Mouse (Mus musculus) spleen, postnatal 36 days (tissue): ENCODE results near the gene Kctd17.
A peak's percentile ranks its signal among the peaks of the same experiment; 100 is the strongest.

Experiments
- DNase-seq, 2 experiments: peaks; one replicate each; pipeline ENCODE4 v3.0.0; 2022; ENCODE audit warnings: low spot score in 2 of 2, mixed read lengths in 1 of 2

Gene Kctd17

DNA sequence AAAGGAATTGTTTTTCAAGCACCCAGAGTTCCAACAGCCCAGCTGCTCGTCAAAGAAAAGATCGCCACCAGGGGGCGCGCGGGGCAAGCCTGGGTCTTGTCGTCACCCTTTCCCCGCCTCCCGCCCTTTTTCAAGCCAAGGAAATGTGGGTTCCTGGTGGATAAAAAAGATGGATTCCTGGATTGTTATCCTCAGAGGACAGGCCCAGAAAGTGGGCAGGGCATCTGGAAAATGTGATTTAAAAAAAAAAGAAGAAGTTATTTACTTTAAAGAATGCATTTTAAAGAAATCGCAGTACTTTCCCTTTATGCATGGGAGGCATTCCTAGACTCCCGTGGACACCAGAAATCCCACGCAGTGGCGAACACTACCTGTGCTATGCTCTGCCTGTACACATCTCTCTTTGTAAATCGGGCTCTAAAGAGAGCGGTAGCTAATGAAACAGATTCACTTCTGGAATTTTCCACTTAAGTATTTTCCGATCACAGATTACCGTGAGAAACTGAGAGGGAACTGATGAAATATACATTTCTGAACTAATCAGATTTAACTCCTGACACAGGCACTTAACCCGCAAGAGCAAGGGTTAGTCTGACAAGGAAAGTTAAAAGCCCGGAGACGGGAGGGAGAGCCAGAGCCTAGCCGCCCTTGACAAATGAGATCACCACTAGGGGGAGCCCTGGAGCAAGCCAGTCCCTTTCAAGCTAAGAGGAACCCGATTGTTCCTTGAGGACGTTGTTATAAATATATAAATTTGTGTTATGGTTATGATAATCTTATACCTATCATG, 19.6 kb downstream of the Kctd17 start:
- peak; percentile 78 to 85 for DNase-seq

DNA sequence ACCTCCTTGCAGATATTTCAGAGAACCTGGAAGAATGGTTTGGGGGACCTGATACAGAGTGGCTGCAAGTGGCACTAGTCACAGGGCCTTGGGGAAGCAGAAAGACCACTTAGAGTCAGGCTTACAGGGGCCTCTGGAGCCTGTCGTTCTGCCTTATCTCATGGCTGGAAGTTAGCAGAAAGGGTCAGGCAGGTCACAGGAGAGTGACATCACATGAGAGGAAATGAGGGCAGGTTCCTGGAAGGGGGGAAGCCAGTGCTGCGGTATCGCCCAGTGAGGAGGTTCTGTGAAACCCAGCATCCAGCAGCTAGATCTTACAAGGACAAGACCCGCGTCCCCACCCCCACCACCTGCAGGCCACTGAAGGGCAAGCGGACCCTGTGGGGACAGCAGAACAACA, 20.8 kb downstream of the Kctd17 start:
- no peak for DNase-seq

- DNase-seq, result peak; percentile 58 to 60
These were observed 21.5 kb downstream of the Kctd17 start for GRCm38 (mm10) chr15:78449694-78450418.

DNA sequence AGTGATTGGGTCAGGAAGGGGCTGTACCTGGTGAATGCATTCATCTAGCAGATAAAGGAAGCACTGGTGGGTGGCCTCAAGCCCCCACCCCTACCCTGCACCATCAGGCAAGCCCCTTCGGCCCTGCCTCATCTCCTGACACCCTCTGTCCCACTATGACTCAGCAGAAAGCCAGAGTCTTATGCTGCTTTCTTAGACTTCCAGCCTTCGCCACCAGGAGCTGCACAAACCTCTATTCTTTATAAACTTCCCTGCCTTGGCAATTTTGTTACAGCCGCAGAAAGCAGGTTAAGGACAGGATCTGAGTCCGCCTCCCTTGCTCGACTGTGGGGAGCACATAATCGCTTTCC, 22.0 kb downstream of the Kctd17 start:
- DNase-seq, result no peak

DNA sequence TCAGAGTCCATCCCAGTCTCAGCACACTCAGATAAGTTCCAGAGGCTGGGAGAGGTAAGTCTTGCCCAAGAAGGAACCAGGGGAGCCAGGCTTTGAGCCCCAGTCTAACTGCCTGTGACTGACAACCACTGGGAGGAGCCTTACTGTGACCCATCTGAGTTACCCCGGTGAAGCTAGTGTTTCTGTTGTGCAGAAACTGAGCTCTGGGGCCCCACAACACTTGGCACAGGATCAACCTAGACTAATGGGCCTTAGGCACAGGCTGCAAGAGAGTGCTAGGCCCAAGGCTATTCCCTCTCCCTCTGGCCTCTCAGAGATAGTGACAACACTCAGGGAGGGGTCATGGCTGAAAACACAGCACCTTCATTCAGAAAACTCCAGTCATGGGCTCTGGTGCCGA, 22.8 kb downstream of the Kctd17 start:
- no peak for DNase-seq

GRCm38 (mm10) chr15:78452929-78453328, 24.6 kb downstream of the Kctd17 start:
- DNase-seq, result no peak

DNA sequence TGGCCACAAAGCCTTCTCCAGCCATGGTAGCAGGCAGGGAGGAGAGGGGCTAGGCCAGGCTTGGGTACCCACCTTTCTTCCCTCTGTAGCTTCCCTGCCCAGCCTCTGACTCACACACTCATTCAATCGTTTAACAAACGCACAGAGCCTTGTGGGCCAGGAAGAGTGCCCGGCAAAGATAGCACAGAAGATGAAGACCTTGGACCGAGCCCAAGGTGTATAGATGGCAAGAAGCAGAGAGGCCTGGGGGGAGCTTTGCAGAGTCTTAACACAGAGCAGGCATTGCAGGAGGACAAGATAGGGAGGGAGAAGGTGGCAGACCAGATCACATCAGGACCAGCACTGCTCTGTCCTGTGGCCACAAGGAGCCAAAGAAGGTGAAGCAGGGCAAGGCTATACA, 26.8 kb downstream of the Kctd17 start:
- no peak for DNase-seq

- DNase-seq, result no peak
These were observed 27.7 kb downstream of the Kctd17 start for GRCm38 (mm10) chr15:78456051-78456450.

DNA sequence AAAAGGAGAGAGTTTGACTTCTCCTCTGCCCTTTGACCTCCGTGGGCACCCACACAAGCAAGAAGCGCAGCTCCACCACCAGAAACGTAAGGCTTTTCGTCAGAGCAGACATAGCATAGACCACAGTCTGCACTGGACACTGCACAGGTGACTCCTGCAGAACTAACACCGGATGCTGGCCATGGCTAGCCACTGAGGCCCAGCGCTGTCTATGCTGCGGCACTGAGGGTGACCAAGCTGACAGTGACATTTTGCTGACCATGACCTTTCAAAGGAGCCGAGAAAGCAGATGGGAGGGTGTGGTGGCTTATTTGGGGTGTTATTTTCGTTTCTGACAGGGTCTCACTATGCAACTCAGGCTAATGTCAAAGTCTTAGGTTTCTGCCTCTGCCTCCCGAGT, 28.8 kb downstream of the Kctd17 start:
- DNase-seq, result no peak

DNA sequence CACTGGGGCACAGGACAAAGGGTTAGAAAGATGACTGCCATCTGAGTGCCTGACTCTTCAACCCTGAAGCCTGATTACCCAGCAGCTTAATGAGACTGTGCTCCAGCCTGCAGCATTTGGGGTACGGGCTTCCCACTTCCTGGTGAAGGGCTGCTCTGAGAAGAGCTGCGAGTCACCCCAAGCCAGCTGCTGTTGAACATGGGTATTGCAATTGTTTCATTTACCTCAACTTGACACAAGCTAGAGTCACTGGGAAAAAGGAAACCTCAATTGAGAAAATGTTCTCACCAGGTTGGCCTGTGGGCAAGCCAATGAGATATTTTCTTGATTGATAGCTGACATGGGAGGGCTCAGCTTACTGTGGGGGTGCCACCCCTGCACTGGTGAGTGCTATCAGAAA, 34.6 kb downstream of the Kctd17 start:
- no peak for DNase-seq

GRCm38 (mm10) chr15:78466809-78467208, 38.4 kb downstream of the Kctd17 start:
- no peak for DNase-seq

GRCm38 (mm10) chr15:78467570-78467969, 39.2 kb downstream of the Kctd17 start:
- DNase-seq, result no peak

GRCm38 (mm10) chr15:78468379-78468937, 40.1 kb downstream of the Kctd17 start, which contains the start of gene Tmprss6:
Gene Tmprss6 (minus strand): TSS chr15:78468634.
- DNase-seq, result no peak

DNA sequence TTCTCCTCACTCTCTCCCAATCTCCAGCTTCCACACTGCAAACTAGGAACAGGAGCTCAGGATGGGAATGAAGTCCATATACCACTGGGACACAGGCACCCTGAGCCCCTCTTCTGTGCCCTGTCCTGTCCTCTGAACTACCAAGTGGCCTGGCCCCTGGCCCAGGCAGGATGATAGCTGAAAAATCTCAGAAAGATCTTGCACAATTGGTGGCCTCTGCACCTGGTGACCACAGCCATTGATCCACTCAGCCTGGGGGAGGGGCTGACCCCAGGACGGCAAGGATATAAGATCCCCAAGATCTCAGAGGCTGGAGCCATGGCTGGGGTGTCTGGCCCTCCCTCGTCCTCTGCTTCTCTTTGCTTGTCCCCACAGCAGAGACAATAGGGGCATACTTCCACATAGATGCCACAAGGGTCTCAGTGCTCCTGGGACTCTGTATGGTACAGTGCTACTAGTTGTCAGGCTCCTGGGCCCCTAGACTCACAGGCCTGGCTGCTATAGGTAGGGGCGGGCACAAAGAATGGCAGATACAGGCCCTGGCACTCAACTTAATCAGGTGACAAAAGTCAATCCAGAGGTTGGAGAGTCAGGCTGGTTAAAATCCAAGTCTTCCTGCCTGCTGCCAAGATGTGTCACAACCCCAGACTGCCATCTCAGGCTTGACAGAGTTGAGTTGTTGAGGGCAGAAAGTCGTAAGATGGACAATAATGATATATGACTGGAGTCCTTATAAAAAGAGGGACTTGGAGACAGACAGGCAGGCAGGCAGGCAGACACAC, 42.3 kb downstream of the Kctd17 start:
- no peak for DNase-seq

DNA sequence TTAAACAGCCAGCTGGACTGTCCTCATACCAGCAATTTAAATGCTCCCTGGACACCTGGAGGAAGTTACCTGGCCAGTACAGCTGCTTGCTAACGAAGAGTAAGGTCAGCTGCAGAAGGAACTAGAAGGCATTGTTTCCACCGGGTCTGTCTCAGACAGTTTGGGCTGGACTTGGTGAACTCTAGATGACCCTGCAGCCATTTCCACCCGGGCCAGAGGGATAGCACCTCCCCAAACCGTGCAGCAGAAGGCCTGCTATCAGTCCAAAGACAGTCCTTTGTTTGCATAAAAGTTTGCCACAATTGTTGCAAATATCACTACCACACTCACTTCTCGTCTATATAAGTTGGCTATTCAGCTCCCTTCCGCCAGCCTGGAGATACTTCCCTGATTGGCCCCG, 43.5 kb downstream of the Kctd17 start:
- DNase-seq, result no peak

GRCm38 (mm10) chr15:78473442-78473841, 45.1 kb downstream of the Kctd17 start:
- DNase-seq, result no peak

DNA sequence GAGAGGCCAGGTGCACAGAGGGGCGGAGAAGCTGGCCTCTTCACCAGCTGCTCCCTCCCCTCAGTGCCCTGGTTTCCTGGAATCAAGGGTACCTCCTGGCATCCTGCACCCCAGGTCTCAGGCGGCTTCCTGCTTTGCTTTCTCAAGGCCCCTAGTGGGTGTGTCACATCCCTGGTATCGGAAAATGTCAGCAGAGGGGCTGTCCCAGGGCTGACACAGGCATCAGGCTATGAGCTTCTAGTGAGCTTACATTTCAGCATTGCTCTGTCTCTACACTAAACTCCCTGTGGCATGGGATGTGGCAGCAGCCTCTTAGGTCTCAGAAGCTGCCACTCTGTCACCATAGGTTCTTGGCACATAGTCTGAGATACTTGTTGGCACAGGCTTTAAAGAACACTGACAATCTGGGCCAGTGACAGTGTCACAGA, 47.3 kb downstream of the Kctd17 start:
- peak; percentile 52 to 55 for DNase-seq

- peak in 1 of 2 experiments; percentile 17 for DNase-seq
These were observed 48.5 kb downstream of the Kctd17 start for GRCm38 (mm10) chr15:78476878-78477277.

GRCm38 (mm10) chr15:78478073-78478472, 49.7 kb downstream of the Kctd17 start:
- no peak for DNase-seq

- DNase-seq, result no peak
These were observed 51.1 kb downstream of the Kctd17 start for GRCm38 (mm10) chr15:78479470-78479869.

DNA sequence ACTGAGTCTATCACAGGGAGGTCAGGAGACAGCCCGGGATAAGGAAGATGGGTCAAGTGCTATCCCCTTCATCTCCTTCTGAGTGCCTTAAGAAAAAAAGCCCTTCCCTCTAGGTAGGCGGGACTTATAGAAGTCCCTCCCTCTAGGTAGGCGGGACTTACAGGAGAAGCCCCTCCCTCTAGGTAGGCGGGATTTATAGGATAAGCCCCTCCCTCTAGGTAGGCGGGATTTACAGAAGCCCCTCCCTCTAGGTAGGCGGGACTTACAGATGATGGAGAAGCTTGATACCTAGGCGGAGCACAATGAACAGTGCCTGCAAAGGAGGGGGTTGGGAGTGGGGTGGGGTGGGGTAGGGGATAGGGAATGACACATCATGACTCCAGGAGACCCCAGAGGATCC, 51.7 kb downstream of the Kctd17 start:
- DNase-seq, result no peak

- no peak for DNase-seq
These were observed 52.6 kb downstream of the Kctd17 start for GRCm38 (mm10) chr15:78480991-78481390.
